Mouse (Mus musculus): ENCODE measurements around the gene Ajm1. TPM values are rescaled to one million over a fixed set of nuclear protein-coding genes. Genes with fewer than 3 reads are reported as not detected.

Ajm1 gene
- polyA plus RNA-seq, 1 experiment = not detected

DNA sequence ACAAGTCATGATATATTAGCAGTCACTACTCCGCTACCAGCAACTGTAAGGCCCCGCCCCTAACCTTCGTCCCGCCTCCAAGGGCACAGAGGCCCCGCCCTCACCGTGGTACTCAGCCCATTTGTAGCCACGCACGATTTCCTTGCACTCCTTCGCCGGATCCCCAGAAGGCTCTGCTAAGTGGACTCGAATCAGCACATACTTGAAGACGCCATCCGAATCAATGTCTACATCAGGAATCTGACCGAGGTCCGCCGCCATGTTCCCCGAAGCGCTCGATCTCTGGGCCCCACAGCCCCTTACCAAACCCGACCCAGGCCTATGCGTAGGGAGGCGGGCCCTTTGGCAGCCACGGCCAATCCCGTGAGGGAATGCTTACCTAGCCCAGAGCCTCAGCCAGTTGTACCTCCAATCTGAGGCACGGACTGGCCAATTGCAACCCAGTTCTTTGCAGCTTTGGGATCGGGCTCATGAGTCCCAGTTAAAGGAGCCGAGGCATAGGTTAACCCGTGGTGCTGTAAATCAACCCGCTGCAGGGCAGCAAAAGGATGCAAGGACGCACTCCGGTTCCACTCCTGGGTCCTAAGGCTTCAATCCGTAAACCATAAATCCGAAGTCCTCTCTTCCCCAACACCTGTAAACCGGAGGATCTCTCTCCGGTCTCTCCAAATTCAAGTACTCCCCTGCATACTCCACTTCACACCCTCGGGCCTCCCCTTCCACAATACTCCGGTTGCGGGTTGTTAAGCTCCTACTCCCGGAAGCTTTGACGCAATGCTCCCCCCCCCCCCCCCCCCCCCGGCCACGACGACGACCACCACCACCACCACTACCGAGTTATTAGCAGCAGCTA lies 6.8 kb downstream of the Ajm1 start, which contains the start of the genes Mamdc4 and Phpt1:
Mamdc4 (minus strand) TSS at position 267 of the 853 bp plus-strand sequence.
Phpt1 (minus strand) TSS at position 646 of the 853 bp plus-strand sequence.
- Histone ChIP-seq H3K4me1 (ENCODE audit: control insufficient read depth, insufficient read depth, low read length) (peaks cover 46% of the 10 kb centered on the region), H3K4me3 (ENCODE audit: insufficient read depth, low read depth, low read length) (peak within 1 kb of the TSS; percentile 69), H3K27ac (ENCODE audit: insufficient read depth, low read depth, low read length) (peak within 1 kb of the TSS; percentile 96)
- WGBS = under 1% methylated on average over 44 of the region's 45 CpGs
- TF ChIP-seq CTCF (IDR thresholded peaks at IDR 0.05; ENCODE audit: insufficient read depth, low read depth, low read length) (no peak), POLR2A (IDR thresholded peaks at IDR 0.05; ENCODE audit: insufficient read depth, low read depth, low read length) (peak; percentile 83)

DNA sequence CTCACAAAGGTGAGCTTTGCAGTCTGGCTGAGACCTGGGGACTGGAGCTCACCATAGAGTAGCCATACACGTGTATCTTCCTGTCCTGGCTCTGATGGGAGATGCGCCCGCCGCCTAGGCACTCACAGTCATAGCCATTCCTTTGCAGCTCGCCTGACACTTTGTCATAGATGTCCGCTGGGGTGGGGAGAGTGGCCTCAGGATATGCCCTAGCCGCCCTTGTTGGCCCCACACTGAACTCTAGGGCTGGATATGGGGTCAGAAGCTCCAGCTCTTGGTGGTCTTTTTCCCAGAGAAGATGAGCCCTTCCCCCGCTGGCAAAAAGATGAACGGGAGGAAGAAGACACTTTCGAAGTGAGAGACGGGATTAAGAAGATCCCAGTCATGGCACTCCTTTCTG lies 7.4 kb downstream of the Ajm1 start:
- Histone ChIP-seq H3K4me1 (ENCODE audit: control insufficient read depth, insufficient read depth, low read length) (peaks cover 39% of the 10 kb centered on the region), H3K4me3 (ENCODE audit: insufficient read depth, low read depth, low read length) (peak overlapping the region; percentile 69), H3K27ac (ENCODE audit: insufficient read depth, low read depth, low read length) (peak overlapping the region; percentile 96; the same call in 1 of the 2 replicates)
- no peak for TF ChIP-seq CTCF (IDR thresholded peaks at IDR 0.05; ENCODE audit: insufficient read depth, low read depth, low read length)
- TF ChIP-seq POLR2A (IDR thresholded peaks at IDR 0.05; ENCODE audit: insufficient read depth, low read depth, low read length) = no peak
- 4% methylated on average over 11 of the region's 11 CpGs for WGBS

DNA sequence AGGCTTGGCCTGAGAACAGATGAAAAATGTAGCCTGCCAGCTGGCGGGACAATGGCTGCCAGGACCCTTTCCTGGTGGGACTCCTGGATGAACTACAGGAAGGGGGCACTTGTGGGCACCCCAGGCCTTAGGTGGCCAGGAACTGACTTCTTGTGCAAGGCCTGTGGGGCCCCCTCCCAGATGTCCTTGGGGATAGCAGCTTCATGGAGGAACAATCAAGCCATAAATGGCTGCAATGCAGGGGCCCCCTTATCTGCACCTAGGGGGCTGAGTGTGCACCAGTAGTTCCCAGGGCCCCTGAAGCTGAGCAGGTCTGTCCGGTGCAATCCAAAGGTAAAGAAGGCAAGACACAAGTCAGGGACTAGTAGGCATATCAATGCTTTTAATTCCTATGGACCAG lies 8.5 kb downstream of the Ajm1 start:
- H3K27ac ChIP-seq (ENCODE audit: insufficient read depth, low read depth, low read length) = no peak overlapping the region
- H3K4me1 ChIP-seq (ENCODE audit: control insufficient read depth, insufficient read depth, low read length) = peaks cover 32% of the 10 kb centered on the region
- TF ChIP-seq CTCF (IDR thresholded peaks at IDR 0.05; ENCODE audit: insufficient read depth, low read depth, low read length) = no peak
- no peak for TF ChIP-seq POLR2A (IDR thresholded peaks at IDR 0.05; ENCODE audit: insufficient read depth, low read depth, low read length)
- 95% methylated on average over 2 of the region's 2 CpGs for WGBS
- H3K4me3 ChIP-seq (ENCODE audit: insufficient read depth, low read depth, low read length) = no peak overlapping the region

DNA sequence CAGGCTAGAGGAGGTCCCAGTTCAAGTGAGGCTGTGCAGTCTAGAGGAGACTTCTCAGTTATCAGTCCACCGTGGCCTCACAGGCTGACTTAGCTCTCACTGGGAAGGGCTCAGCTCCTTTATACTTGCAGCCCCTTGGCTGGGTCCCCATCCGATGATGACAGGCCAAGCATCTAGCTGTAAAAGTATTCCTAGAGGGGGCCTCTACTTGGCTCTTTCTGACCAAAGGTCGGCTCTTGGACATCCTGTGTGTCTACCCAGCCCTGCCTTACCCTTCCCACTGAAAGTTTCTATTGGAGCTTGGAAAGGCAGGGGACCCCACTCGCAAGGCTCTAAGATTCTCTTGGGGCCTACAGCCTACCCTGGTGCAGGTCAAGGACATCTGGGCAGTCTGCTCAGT lies 10.3 kb downstream of the Ajm1 start:
- Histone ChIP-seq H3K4me3 (ENCODE audit: insufficient read depth, low read depth, low read length) (no peak overlapping the region), H3K4me1 (ENCODE audit: control insufficient read depth, insufficient read depth, low read length) (peaks cover 17% of the 10 kb centered on the region), H3K27ac (ENCODE audit: insufficient read depth, low read depth, low read length) (no peak overlapping the region)
- TF ChIP-seq POLR2A (IDR thresholded peaks at IDR 0.05; ENCODE audit: insufficient read depth, low read depth, low read length) (no peak), CTCF (IDR thresholded peaks at IDR 0.05; ENCODE audit: insufficient read depth, low read depth, low read length) (no peak)
- WGBS = 88% methylated on average over 4 of the region's 4 CpGs

DNA sequence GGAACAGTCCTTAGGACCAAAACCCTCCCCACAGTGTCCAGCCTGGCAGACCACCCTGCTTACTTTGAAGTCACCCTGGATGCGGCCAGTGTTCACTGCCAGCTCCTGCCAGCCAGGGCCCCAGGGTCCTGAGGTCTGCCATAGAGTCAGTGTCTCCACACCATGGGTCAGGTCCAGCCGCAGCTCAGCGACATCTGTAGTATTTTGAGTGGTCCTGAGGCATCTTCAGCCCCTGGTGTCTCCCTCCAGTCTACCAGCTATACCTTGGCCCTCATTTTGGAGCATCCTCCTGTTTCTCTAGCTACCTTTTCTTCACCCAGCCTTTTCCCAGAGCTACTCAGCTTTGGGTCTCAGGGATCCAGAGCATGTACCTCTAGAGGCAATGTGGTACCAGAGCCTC lies 12.2 kb downstream of the Ajm1 start:
- WGBS = 95% methylated on average over 3 of the region's 3 CpGs
- Histone ChIP-seq H3K4me3 (ENCODE audit: insufficient read depth, low read depth, low read length) (no peak overlapping the region), H3K27ac (ENCODE audit: insufficient read depth, low read depth, low read length) (no peak overlapping the region), H3K4me1 (ENCODE audit: control insufficient read depth, insufficient read depth, low read length) (peaks cover 7% of the 10 kb centered on the region)
- TF ChIP-seq POLR2A (IDR thresholded peaks at IDR 0.05; ENCODE audit: insufficient read depth, low read depth, low read length) (no peak), CTCF (IDR thresholded peaks at IDR 0.05; ENCODE audit: insufficient read depth, low read depth, low read length) (no peak)

DNA sequence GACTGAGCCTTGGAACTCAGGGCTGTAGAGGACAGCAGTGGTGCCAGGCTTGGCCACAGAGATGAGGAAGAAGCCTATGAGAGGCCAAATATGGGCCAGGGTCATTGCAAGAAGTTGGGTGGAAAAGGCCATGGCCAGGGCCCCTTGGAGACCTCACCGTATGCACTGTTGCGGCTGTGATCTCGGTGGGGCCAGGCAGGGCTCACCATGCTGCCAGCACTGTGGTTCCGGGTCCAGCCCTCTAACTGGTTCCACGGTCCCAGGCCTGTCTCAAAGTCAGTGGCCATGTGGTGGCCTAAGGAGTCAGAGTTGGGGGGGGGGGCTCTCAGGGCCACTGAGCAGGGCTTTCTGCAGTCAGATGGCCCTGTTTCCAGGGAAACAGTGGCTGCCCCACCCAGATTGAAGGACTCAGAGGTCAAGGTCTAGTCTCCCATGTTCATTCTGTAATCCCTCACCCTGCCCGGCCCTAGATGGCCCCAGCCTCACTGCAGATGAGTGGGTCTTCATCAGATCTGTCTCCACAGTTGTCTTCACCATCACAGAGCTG lies 13.0 kb downstream of the Ajm1 start:
- no peak for TF ChIP-seq CTCF (IDR thresholded peaks at IDR 0.05; ENCODE audit: insufficient read depth, low read depth, low read length)
- Histone ChIP-seq H3K4me3 (ENCODE audit: insufficient read depth, low read depth, low read length) (no peak overlapping the region), H3K27ac (ENCODE audit: insufficient read depth, low read depth, low read length) (no peak overlapping the region), H3K4me1 (ENCODE audit: control insufficient read depth, insufficient read depth, low read length) (peaks cover 7% of the 10 kb centered on the region)
- WGBS = 83% methylated on average over 6 of the region's 6 CpGs

DNA sequence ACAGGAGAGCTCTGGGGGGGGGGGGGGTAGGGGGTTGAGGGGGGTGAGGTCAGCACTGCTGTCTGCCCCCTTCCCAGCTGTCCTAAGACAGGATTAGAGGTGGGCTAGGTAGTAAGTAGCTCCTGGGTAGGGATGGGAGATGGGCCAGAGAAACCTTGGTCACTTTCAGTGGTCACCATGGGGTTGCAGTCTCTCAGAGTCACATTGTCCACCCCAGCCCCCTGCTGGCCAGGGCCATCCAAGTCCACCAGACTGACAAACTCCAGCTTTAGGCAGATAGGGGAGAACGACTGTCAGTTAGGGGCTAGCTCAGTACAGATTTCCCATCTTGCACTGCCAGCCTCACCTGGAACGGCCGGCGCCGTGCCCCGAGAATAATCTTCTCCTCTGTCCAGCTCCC lies 15.0 kb downstream of the Ajm1 start:
- Histone ChIP-seq H3K27ac (ENCODE audit: insufficient read depth, low read depth, low read length) (no peak overlapping the region), H3K4me1 (ENCODE audit: control insufficient read depth, insufficient read depth, low read length) (no peaks in the 10 kb centered on the region), H3K4me3 (ENCODE audit: insufficient read depth, low read depth, low read length) (no peak overlapping the region)
- TF ChIP-seq CTCF (IDR thresholded peaks at IDR 0.05; ENCODE audit: insufficient read depth, low read depth, low read length) (no peak), POLR2A (IDR thresholded peaks at IDR 0.05; ENCODE audit: insufficient read depth, low read depth, low read length) (no peak)
- 88% methylated on average over 6 of the region's 6 CpGs for WGBS

DNA sequence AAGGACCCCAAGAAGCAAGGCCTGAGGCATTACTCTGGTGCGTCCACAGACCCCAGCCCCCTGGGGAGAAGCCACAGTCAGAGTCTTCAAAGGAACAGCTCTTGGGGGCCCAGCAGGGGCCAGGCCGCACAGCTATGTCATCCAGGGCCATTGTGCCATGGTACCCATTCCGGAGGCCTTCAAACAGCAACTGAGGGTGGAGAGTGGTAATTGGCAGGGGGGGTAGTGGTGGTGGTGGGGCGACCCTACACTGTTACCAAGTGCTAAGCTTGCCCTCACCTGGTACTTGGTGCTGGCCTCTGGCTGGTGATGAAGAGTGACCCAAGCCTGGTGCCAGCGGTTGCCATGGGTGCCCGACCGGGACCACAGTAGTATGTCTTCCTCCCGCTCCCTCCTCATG lies 15.8 kb downstream of the Ajm1 start:
- 88% methylated on average over 8 of the region's 8 CpGs for WGBS

DNA sequence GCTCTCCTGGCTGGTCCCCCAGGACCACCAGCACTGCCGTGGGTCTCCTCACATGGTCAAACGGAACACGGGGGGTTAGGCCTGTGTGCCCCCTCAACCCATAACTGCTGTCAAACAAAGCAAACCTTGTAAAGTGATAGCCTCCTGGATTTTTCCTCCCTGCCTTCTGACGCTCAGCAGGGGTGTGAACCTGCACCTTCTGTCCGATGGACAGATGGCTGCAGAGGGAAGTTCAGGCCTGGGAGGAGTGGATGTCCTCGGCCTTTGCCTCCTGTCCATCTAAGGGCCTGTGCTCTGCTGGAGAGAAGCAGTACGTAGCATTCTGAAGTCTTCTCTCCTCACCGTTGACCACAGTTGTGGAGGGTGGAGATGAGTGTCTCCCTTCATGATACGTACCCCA lies 19.6 kb downstream of the Ajm1 start:
- no peak overlapping the region for H3K27ac ChIP-seq (ENCODE audit: insufficient read depth, low read depth, low read length)
- TF ChIP-seq CTCF (IDR thresholded peaks at IDR 0.05; ENCODE audit: insufficient read depth, low read depth, low read length) (no peak), POLR2A (IDR thresholded peaks at IDR 0.05; ENCODE audit: insufficient read depth, low read depth, low read length) (no peak)
- 86% methylated on average over 9 of the region's 9 CpGs for WGBS
- H3K4me1 ChIP-seq (ENCODE audit: control insufficient read depth, insufficient read depth, low read length) = peaks cover 3% of the 10 kb centered on the region; the same call in 1 of the 2 replicates
- no peak overlapping the region for H3K4me3 ChIP-seq (ENCODE audit: insufficient read depth, low read depth, low read length)

More for the DNA sequence above, 15.8 kb downstream of the Ajm1 start:
- TF ChIP-seq POLR2A (IDR thresholded peaks at IDR 0.05; ENCODE audit: insufficient read depth, low read depth, low read length) (no peak), CTCF (IDR thresholded peaks at IDR 0.05; ENCODE audit: insufficient read depth, low read depth, low read length) (no peak)
- H3K4me1 ChIP-seq (ENCODE audit: control insufficient read depth, insufficient read depth, low read length) = no peaks in the 10 kb centered on the region
- no peak overlapping the region for H3K4me3 ChIP-seq (ENCODE audit: insufficient read depth, low read depth, low read length)
- no peak overlapping the region for H3K27ac ChIP-seq (ENCODE audit: insufficient read depth, low read depth, low read length)
